Mouse (Mus musculus): ENCODE data around the gene Arpc3. TPM values are rescaled to one million over a fixed set of nuclear protein-coding genes. Genes with fewer than 3 reads are reported as not detected.
"Not testable (repeated sequence)": the region's sequence is repeated elsewhere in the genome, so short reads cannot be mapped to it uniquely, and the experiment has no call there.

Gene Arpc3
- polyA plus RNA-seq, 1 experiment from 2014 or later = 193 TPM

GRCm38 (mm10) chr5:122448869-122449268 is 57.2 kb downstream of the Arpc3 start:
- Histone ChIP-seq H3K36me3 (peaks cover 44% of the 10 kb centered on the region), H3K4me2 (replicated peaks) (no peak overlapping the region)
- WGBS = 89% methylated on average over 5 of the region's 5 CpGs

GRCm38 (mm10) chr5:122449946-122450345 is 58.3 kb downstream of the Arpc3 start:
- ATAC-seq (replicated peaks) = no peak
- H3K4me3 ChIP-seq = no peak overlapping the region
- no peaks in the 10 kb centered on the region for H3K9me3 ChIP-seq
- no peak overlapping the region for H3K9ac ChIP-seq (replicated peaks)
- peaks cover 45% of the 10 kb centered on the region for H3K36me3 ChIP-seq
- no peaks in the 10 kb centered on the region for H3K4me1 ChIP-seq
- no peaks in the 10 kb centered on the region for H3K27me3 ChIP-seq
- WGBS = 39% methylated on average over 7 of the region's 7 CpGs
- H3K4me2 ChIP-seq (replicated peaks) = no peak overlapping the region
- H3K27ac ChIP-seq (replicated peaks) = no peak overlapping the region

More at GRCm38 (mm10) chr5:122448869-122449268, 57.2 kb downstream of the Arpc3 start:
- no peak for ATAC-seq (replicated peaks)
- no peaks in the 10 kb centered on the region for H3K27me3 ChIP-seq
- H3K9ac ChIP-seq (replicated peaks) = no peak overlapping the region
- H3K4me3 ChIP-seq = no peak overlapping the region
- no peaks in the 10 kb centered on the region for H3K9me3 ChIP-seq
- H3K4me1 ChIP-seq = no peaks in the 10 kb centered on the region
- no peak overlapping the region for H3K27ac ChIP-seq (replicated peaks)

GRCm38 (mm10) chr5:122450913-122451317 is 59.2 kb downstream of the Arpc3 start:
- Histone ChIP-seq H3K4me2 (replicated peaks) (no peak overlapping the region), H3K27ac (replicated peaks) (no peak overlapping the region), H3K4me1 (no peaks in the 10 kb centered on the region), H3K4me3 (no peak overlapping the region), H3K27me3 (no peaks in the 10 kb centered on the region), H3K9ac (replicated peaks) (no peak overlapping the region), H3K9me3 (no peaks in the 10 kb centered on the region), H3K36me3 (peaks cover 45% of the 10 kb centered on the region)
- ATAC-seq (replicated peaks) = no peak
- 74% methylated on average over 5 of the region's 5 CpGs for WGBS

DNA sequence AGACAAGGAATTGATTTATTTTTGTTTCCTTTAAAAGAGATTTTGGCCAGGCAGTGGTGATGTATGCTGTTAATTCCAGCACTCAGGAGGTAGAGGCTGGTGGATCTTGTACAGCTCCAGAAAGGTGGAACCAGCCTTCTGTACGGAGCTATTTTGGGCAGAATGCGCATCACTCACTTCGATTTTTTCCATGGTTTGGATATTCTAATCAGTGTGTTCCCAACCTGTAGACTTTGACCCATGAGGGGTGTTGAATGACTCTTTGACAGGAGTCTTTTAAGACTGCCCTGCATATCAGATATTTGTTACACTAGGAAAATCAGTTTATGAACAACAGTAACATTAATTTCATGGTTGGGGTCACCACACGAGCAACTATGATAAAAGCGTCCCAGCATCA is 59.6 kb downstream of the Arpc3 start:
- H3K27ac ChIP-seq (replicated peaks) = no peak overlapping the region
- 93% methylated on average over 5 of the region's 5 CpGs for WGBS

GRCm38 (mm10) chr5:122452194-122452593 is 60.5 kb downstream of the Arpc3 start:
- H3K9me3 ChIP-seq = no peaks in the 10 kb centered on the region
- H3K9ac ChIP-seq (replicated peaks) = no peak overlapping the region
- H3K4me2 ChIP-seq (replicated peaks) = no peak overlapping the region
- peaks cover 56% of the 10 kb centered on the region for H3K36me3 ChIP-seq
- no peak overlapping the region for H3K27ac ChIP-seq (replicated peaks)
- H3K4me3 ChIP-seq = no peak overlapping the region
- no peaks in the 10 kb centered on the region for H3K4me1 ChIP-seq
- 86% methylated on average over 7 of the region's 7 CpGs for WGBS
- no peak for ATAC-seq (replicated peaks)
- no peaks in the 10 kb centered on the region for H3K27me3 ChIP-seq

More for the DNA sequence above, 59.6 kb downstream of the Arpc3 start:
- H3K4me1 ChIP-seq = no peaks in the 10 kb centered on the region
- H3K4me3 ChIP-seq = no peak overlapping the region
- ATAC-seq (replicated peaks) = no peak
- no peaks in the 10 kb centered on the region for H3K9me3 ChIP-seq
- peaks cover 48% of the 10 kb centered on the region for H3K36me3 ChIP-seq
- H3K4me2 ChIP-seq (replicated peaks) = no peak overlapping the region
- H3K27me3 ChIP-seq = no peaks in the 10 kb centered on the region
- no peak overlapping the region for H3K9ac ChIP-seq (replicated peaks)

- Histone ChIP-seq H3K4me1 (no peaks in the 10 kb centered on the region), H3K4me3 (no peak overlapping the region), H3K27ac (replicated peaks) (no peak overlapping the region), H3K4me2 (replicated peaks) (no peak overlapping the region), H3K27me3 (no peaks in the 10 kb centered on the region), H3K36me3 (peaks cover 64% of the 10 kb centered on the region), H3K9me3 (no peaks in the 10 kb centered on the region), H3K9ac (replicated peaks) (no peak overlapping the region)
- 78% methylated on average over 6 of the region's 6 CpGs for WGBS
- no peak for ATAC-seq (replicated peaks)
These were observed 61.5 kb downstream of the Arpc3 start for GRCm38 (mm10) chr5:122453188-122453587.

DNA sequence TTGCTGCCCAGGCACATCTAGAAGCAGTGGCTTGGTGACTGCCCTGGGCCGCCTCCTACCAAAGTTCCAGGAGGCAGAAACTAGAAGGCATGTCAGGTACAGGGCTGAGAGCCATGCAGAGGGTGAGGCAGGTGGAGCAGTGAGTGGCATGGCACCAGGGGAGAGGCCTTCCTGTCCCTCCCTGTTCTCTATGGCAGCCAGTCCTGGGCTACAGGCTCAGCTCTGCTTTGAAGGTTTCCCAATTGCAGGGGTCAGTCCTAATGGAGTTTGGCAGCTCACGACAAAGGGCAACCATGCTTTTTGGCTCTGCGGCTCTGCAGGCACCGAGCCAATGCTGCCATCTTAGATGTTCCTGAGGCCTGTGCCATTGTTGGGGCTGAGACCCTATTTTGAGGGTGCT is 62.8 kb downstream of the Arpc3 start:
- Histone ChIP-seq H3K27ac (replicated peaks) (no peak overlapping the region), H3K36me3 (peaks cover 77% of the 10 kb centered on the region), H3K4me1 (no peaks in the 10 kb centered on the region), H3K4me2 (replicated peaks) (no peak overlapping the region), H3K9me3 (no peaks in the 10 kb centered on the region), H3K4me3 (no peak overlapping the region), H3K9ac (replicated peaks) (no peak overlapping the region), H3K27me3 (no peaks in the 10 kb centered on the region)
- WGBS = 86% methylated on average over 4 of the region's 4 CpGs
- ATAC-seq (replicated peaks) = no peak

GRCm38 (mm10) chr5:122454883-122455282 is 63.2 kb downstream of the Arpc3 start:
- peaks cover 81% of the 10 kb centered on the region for H3K36me3 ChIP-seq
- WGBS = 88% methylated on average over 3 of the region's 3 CpGs
- H3K4me2 ChIP-seq (replicated peaks) = no peak overlapping the region
- H3K27me3 ChIP-seq = no peaks in the 10 kb centered on the region
- no peak overlapping the region for H3K4me3 ChIP-seq
- H3K9ac ChIP-seq (replicated peaks) = no peak overlapping the region
- H3K9me3 ChIP-seq = no peaks in the 10 kb centered on the region
- no peak for ATAC-seq (replicated peaks)
- H3K27ac ChIP-seq (replicated peaks) = no peak overlapping the region
- no peaks in the 10 kb centered on the region for H3K4me1 ChIP-seq

- Histone ChIP-seq H3K4me1 (no peaks in the 10 kb centered on the region), H3K4me2 (replicated peaks) (no peak overlapping the region), H3K27ac (replicated peaks) (no peak overlapping the region), H3K9me3 (no peaks in the 10 kb centered on the region), H3K4me3 (no peak overlapping the region), H3K36me3 (peaks cover 88% of the 10 kb centered on the region), H3K9ac (replicated peaks) (no peak overlapping the region), H3K27me3 (no peaks in the 10 kb centered on the region)
- no peak for ATAC-seq (replicated peaks)
- WGBS = 94% methylated on average over 3 of the region's 3 CpGs
These were observed 63.9 kb downstream of the Arpc3 start for GRCm38 (mm10) chr5:122455584-122455983.

GRCm38 (mm10) chr5:122457054-122457453 is 65.4 kb downstream of the Arpc3 start:
- H3K4me2 ChIP-seq (replicated peaks); H3K4me3 ChIP-seq; H3K4me1 ChIP-seq; ATAC-seq (replicated peaks); H3K9me3 ChIP-seq; H3K27ac ChIP-seq (replicated peaks); H3K27me3 ChIP-seq; H3K9ac ChIP-seq (replicated peaks): not testable (repeated sequence)
- H3K36me3 ChIP-seq = peaks cover 97% of the 10 kb centered on the region
- WGBS = 89% methylated on average over 9 of the region's 9 CpGs

- ATAC-seq (replicated peaks) = no peak
- 96% methylated on average over 4 of the region's 4 CpGs for WGBS
These were observed 66.4 kb downstream of the Arpc3 start for GRCm38 (mm10) chr5:122458066-122458465.

DNA sequence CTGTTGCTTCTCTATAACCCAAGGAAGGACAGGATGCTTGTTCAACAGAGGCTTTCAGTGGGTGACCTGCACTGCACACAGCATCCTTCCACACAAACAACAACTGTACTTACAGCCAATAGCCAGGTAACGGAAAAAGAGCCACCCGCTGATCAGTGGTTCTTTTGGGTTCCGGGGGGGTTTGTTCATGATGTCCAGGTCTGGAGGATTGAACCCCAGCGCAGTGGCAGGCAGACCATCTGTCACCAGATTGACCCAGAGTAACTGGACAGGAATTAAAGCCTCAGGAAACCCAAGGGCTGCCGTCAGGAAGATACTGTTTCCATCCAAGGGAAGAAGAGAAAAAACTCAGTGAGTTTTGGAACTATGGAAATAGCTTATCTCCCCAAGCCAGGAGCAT is 67.7 kb downstream of the Arpc3 start:
- Histone ChIP-seq H3K9me3 (no peaks in the 10 kb centered on the region), H3K27ac (replicated peaks) (no peak overlapping the region), H3K4me1 (no peaks in the 10 kb centered on the region), H3K9ac (replicated peaks) (no peak overlapping the region), H3K27me3 (no peaks in the 10 kb centered on the region), H3K36me3 (peaks cover 98% of the 10 kb centered on the region), H3K4me2 (replicated peaks) (no peak overlapping the region), H3K4me3 (no peak overlapping the region)
- 98% methylated on average over 5 of the region's 5 CpGs for WGBS
- no peak for ATAC-seq (replicated peaks)

More at GRCm38 (mm10) chr5:122458066-122458465, 66.4 kb downstream of the Arpc3 start:
- no peak overlapping the region for H3K4me2 ChIP-seq (replicated peaks)
- no peaks in the 10 kb centered on the region for H3K4me1 ChIP-seq
- H3K27ac ChIP-seq (replicated peaks) = no peak overlapping the region
- no peak overlapping the region for H3K9ac ChIP-seq (replicated peaks)
- no peaks in the 10 kb centered on the region for H3K27me3 ChIP-seq
- no peak overlapping the region for H3K4me3 ChIP-seq
- no peaks in the 10 kb centered on the region for H3K9me3 ChIP-seq
- H3K36me3 ChIP-seq = peaks cover 98% of the 10 kb centered on the region

DNA sequence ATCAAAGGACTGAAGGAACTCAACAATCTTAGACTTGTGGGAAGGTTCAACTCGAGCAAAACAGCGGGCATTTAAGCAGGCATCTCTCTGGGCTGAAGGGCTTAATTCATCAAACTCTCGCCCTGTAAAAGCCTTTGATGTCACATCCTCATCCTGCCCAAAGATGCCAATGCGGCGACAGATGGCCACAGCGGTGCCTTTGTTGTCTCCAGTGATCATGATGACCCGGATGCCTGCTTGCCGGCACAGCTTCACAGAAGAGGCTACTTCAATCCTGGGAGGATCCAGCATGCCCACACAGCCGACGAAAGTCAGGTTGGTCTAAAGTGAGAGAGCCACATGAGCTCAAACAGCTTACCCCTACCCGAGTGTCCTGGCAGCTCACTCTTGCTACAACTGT is 69.0 kb downstream of the Arpc3 start:
- no peak overlapping the region for H3K4me3 ChIP-seq
- H3K4me2 ChIP-seq (replicated peaks) = no peak overlapping the region
- ATAC-seq (replicated peaks) = no peak
- no peaks in the 10 kb centered on the region for H3K9me3 ChIP-seq
- H3K27me3 ChIP-seq = no peaks in the 10 kb centered on the region
- H3K27ac ChIP-seq (replicated peaks) = no peak overlapping the region
- H3K4me1 ChIP-seq = no peaks in the 10 kb centered on the region
- H3K9ac ChIP-seq (replicated peaks) = no peak overlapping the region
- H3K36me3 ChIP-seq = peaks cover 97% of the 10 kb centered on the region
- 90% methylated on average over 11 of the region's 11 CpGs for WGBS

All from forebrain, embryonic 15.5 days (tissue).